Mouse (Mus musculus) intestine, embryonic 14.5 days (tissue): ENCODE results near the gene Fbxo6. TPM values are rescaled to one million over a fixed set of nuclear protein-coding genes. Genes with fewer than 3 reads are reported as not detected.
"Not testable (repeated sequence)": the region's sequence is repeated elsewhere in the genome, so short reads cannot be mapped to it uniquely, and the experiment has no call there.

Source experiments
- ATAC-seq: fragments of 200-750 bp; cut with Nextera tagmentation; replicated peaks from 2 replicates; pipeline ENCODE4 v1.8.0; 2017; ENCODE audit warnings: low read depth, moderate number of reproducible peaks, moderate TSS enrichment, moderate library complexity; ENCODE audit not compliant: low FRiP score, low TSS enrichment
- DNase-seq: peaks from one replicate; pipeline ENCODE4 v3.0.0-alpha.2; 2018; ENCODE audit warnings: low spot score
- H3K27ac ChIP-seq: fragments of 300-500 bp; sonication (generic); 2 replicates; pipeline ENCODE4 v1.5.1; 2014; ENCODE audit warnings: low read depth, mild to moderate bottlenecking, control low read depth
- H3K27me3 ChIP-seq: fragments of 300-500 bp; sonication (generic); replicated peaks from 2 replicates; pipeline ENCODE4 v1.6.1; 2014; ENCODE audit warnings: low read length, control low read depth; ENCODE audit not compliant: control insufficient read depth, insufficient read depth
- H3K36me3 ChIP-seq: fragments of 300-500 bp; sonication (generic); 2 replicates; pipeline ENCODE4 v1.6.1; 2014; ENCODE audit warnings: low read length, control low read depth; ENCODE audit not compliant: control insufficient read depth, insufficient read depth
- H3K4me1 ChIP-seq: fragments of 300-500 bp; sonication (generic); replicated peaks from 2 replicates; pipeline ENCODE4 v1.6.1; 2014; ENCODE audit warnings: low read length, control low read depth, mixed read lengths; ENCODE audit not compliant: control insufficient read depth, insufficient read depth
- H3K4me2 ChIP-seq: fragments of 300-500 bp; sonication (generic); 2 replicates; pipeline ENCODE4 v1.6.1; 2014; ENCODE audit warnings: low read length
- H3K4me3 ChIP-seq: fragments of 300-500 bp; sonication (generic); 2 replicates; pipeline ENCODE4 v1.5.1; 2014; ENCODE audit warnings: low read depth, low read length, control low read depth, mixed read lengths
- H3K9ac ChIP-seq: fragments of 300-500 bp; sonication (generic); 2 replicates; pipeline ENCODE4 v1.6.1; 2014; ENCODE audit warnings: mild to moderate bottlenecking, low read length
- H3K9me3 ChIP-seq: fragments of 300-500 bp; sonication (generic); 2 replicates; pipeline ENCODE4 v1.6.1; 2016; ENCODE audit warnings: low read length, control low read depth; ENCODE audit not compliant: control insufficient read depth
- WGBS: fragments of 180-500 bp; shearing (Covaris S2); extraction: QIAGEN DNeasy Blood & Tissue Kit; methylation state at CpG from one replicate; pipeline ENCODE4 v1.1.7; 2014; 5-methylcytosine and 5-hydroxymethylcytosine counted together
- polyA plus RNA-seq: library from polyadenylated mRNA; unstranded; fragments of >200 nt; fragmentation: Nextera tagmentation; extraction: Ambion mirVana; gene quantifications from 2 replicates; pipeline ENCODE4 v1.2.1, GENCODE M21; 2014

Fbxo6 gene
- polyA plus RNA-seq, 1 experiment from 2014 or later = 12.6 TPM

DNA sequence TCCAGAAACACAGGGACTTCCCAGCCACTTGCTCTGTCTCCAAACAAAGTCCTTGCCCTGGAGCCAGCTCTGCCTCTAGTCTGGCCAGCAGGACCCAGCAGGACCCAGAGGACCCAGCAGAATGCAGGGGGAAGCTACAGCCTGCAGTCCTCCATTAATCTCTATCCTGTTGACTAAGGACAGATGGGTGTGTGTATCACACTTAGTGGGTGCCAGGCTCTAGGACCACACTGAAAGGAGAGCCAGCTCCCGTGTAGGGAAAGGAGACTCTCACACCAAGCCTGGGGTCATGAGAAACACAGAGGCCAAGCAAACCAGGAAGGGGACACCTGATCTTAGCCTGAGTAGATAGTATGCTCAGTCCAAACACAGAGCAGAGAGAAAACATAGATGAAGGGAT is 23.7 kb downstream of the Fbxo6 start:
- Histone ChIP-seq H3K9ac (no peak overlapping the region), H3K27me3 (peaks cover 47% of the 10 kb centered on the region), H3K4me2 (no peak overlapping the region), H3K9me3 (no peaks in the 10 kb centered on the region), H3K36me3 (no peaks in the 10 kb centered on the region), H3K4me3 (no peak overlapping the region), H3K27ac (no peak overlapping the region), H3K4me1 (no peaks in the 10 kb centered on the region)
- no peak for ATAC-seq
- WGBS = 48% methylated on average over 1 of the region's 1 CpGs
- no peak for DNase-seq

DNA sequence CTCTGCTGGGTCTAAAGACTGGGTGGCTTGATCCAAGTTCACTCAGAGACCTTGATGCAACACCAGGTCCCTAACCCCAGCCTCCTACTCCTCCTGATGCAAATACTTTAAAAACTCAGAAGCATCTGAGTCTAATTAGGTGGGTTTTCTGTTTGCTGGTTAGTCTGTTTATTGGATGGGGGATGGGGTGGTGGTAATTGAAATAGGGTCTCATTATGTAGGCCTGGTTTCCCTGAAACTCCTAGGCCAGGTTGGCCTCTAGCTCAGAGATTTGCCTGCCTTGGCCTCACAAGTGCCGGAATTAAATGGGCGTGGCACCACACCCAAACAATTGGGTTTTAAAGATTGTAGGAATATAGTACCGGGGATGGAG is 29.3 kb downstream of the Fbxo6 start:
- H3K4me2 ChIP-seq = no peak overlapping the region
- no peak overlapping the region for H3K4me3 ChIP-seq
- 71% methylated on average over 3 of the region's 3 CpGs for WGBS
- H3K36me3 ChIP-seq = no peaks in the 10 kb centered on the region
- no peaks in the 10 kb centered on the region for H3K9me3 ChIP-seq
- ATAC-seq = no peak
- no peak for DNase-seq
- H3K4me1 ChIP-seq = no peaks in the 10 kb centered on the region
- H3K27ac ChIP-seq = no peak overlapping the region
- 0 out of 2 replicates have a peak, but pooled peaks cover 3% of the 10 kb centered on the region for H3K27me3 ChIP-seq
- H3K9ac ChIP-seq = no peak overlapping the region

DNA sequence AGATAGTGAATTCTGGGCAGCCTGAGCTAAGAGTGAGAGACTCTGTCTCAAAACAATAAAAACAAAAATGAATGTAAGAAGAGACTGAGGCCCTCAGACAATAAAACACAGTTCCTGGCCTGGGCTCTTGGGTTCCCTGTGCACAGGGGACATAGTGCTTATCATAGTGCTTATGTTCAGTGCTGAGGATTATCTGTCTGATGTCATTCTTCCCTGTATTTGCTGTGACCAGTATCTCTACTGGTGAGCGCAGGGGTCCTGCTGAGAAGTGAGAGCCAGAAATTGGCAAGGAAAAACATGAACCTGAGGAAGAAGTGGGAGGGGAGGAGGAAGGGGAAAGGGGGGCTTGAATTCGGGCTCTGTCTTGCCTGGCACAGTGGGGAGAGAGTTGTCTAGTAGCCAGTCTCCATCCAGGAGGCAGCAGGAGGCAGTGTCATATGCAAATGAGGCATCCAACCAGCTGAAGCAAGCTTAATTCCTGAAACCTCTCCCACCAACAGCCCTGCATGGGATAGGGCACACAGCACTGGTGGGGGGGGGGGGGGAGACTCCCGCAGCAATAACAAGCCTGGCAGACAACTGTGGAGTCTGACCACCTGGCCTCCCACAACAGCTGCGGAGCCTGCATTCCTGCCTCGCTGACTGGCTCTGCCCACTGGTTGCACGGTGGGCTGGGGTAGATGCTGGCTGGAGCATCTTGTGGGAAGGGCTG is 29.8 kb downstream of the Fbxo6 start:
- no peak overlapping the region for H3K9ac ChIP-seq
- H3K9me3 ChIP-seq = 0 out of 2 replicates have a peak, but pooled peaks cover 2% of the 10 kb centered on the region
- no peaks in the 10 kb centered on the region for H3K4me1 ChIP-seq
- no peak overlapping the region for H3K27ac ChIP-seq
- 23% methylated on average over 5 of the region's 6 CpGs for WGBS
- ATAC-seq (no peak), DNase-seq (no peak)
- H3K4me3 ChIP-seq = no peak overlapping the region
- no peak overlapping the region for H3K4me2 ChIP-seq
- H3K36me3 ChIP-seq = no peaks in the 10 kb centered on the region
- H3K27me3 ChIP-seq = 0 out of 2 replicates have a peak, but pooled peaks cover 3% of the 10 kb centered on the region

DNA sequence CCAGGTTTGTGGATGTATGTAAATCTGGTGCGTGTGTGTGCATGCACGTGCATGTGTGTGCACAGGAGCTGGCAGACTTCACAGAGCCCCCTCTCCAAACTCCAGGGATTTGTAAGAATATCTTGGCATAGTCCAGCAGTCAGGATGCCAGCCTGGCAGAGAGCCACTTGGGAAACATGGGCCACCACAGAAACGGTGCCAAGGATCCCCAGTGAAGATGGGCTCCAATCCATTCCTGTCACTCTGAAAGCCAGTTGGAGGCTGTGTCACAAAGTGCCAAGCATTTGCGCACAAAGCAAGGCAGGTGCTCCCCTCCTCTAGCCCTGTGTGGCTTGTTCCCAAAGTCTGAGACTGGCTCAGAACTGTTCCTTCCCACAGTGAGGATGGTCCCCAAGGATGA is 30.6 kb downstream of the Fbxo6 start:
- Histone ChIP-seq H3K4me3 (no peak overlapping the region), H3K27ac (no peak overlapping the region), H3K4me1 (no peaks in the 10 kb centered on the region), H3K9ac (no peak overlapping the region), H3K27me3 (0 out of 2 replicates have a peak, but pooled peaks cover 3% of the 10 kb centered on the region), H3K9me3 (0 out of 2 replicates have a peak, but pooled peaks cover 5% of the 10 kb centered on the region), H3K36me3 (no peaks in the 10 kb centered on the region), H3K4me2 (no peak overlapping the region)
- no peak for DNase-seq
- WGBS = 84% methylated on average over 4 of the region's 4 CpGs
- no peak for ATAC-seq

GRCm38 (mm10) chr4:148120555-148120954 is 31.4 kb downstream of the Fbxo6 start:
- Histone ChIP-seq H3K27ac (no peak overlapping the region), H3K4me2 (no peak overlapping the region), H3K9ac (no peak overlapping the region), H3K9me3 (0 out of 2 replicates have a peak, but pooled peaks cover 5% of the 10 kb centered on the region), H3K36me3 (no peaks in the 10 kb centered on the region), H3K4me3 (no peak overlapping the region), H3K27me3 (0 out of 2 replicates have a peak, but pooled peaks cover 3% of the 10 kb centered on the region), H3K4me1 (no peaks in the 10 kb centered on the region)
- WGBS = 79% methylated on average over 9 of the region's 9 CpGs
- ATAC-seq (no peak), DNase-seq (no peak)

GRCm38 (mm10) chr4:148119578-148119977 is 32.4 kb downstream of the Fbxo6 start:
- H3K36me3 ChIP-seq, H3K4me3 ChIP-seq, ATAC-seq, H3K27me3 ChIP-seq, H3K4me2 ChIP-seq, H3K9me3 ChIP-seq, H3K9ac ChIP-seq, H3K4me1 ChIP-seq, DNase-seq, H3K27ac ChIP-seq: not testable (repeated sequence)
- WGBS = 83% methylated on average over 9 of the region's 9 CpGs

- DNase-seq = no peak
- no peak overlapping the region for H3K4me2 ChIP-seq
- no peak overlapping the region for H3K9ac ChIP-seq
- no peaks in the 10 kb centered on the region for H3K36me3 ChIP-seq
- no peaks in the 10 kb centered on the region for H3K4me1 ChIP-seq
- no peaks in the 10 kb centered on the region for H3K27me3 ChIP-seq
- H3K27ac ChIP-seq = no peak overlapping the region
- H3K9me3 ChIP-seq = 0 out of 2 replicates have a peak, but pooled peaks cover 5% of the 10 kb centered on the region
- H3K4me3 ChIP-seq = no peak overlapping the region
- no peak for ATAC-seq
- WGBS = 74% methylated on average over 4 of the region's 4 CpGs
Measured at GRCm38 (mm10) chr4:148117392-148117791, 34.5 kb downstream of the Fbxo6 start.

GRCm38 (mm10) chr4:148116657-148117056 is 35.3 kb downstream of the Fbxo6 start:
- H3K27me3 ChIP-seq = no peaks in the 10 kb centered on the region
- H3K4me3 ChIP-seq = no peak overlapping the region
- H3K27ac ChIP-seq = no peak overlapping the region
- no peak for ATAC-seq
- H3K4me1 ChIP-seq = no peaks in the 10 kb centered on the region
- WGBS = 64% methylated on average over 4 of the region's 4 CpGs
- 0 out of 2 replicates have a peak, but pooled peaks cover 5% of the 10 kb centered on the region for H3K9me3 ChIP-seq
- H3K4me2 ChIP-seq = no peak overlapping the region
- H3K9ac ChIP-seq = no peak overlapping the region
- H3K36me3 ChIP-seq = no peaks in the 10 kb centered on the region
- no peak for DNase-seq

GRCm38 (mm10) chr4:148115467-148115866 is 36.5 kb downstream of the Fbxo6 start:
- H3K4me3 ChIP-seq = no peak overlapping the region
- ATAC-seq = peak; percentile 30; the same call in 1 of the 2 replicates
- peak overlapping the region; percentile 23 for H3K4me2 ChIP-seq
- peak; percentile 67 for DNase-seq
- H3K27ac ChIP-seq = no peak overlapping the region
- H3K9me3 ChIP-seq = 0 out of 2 replicates have a peak, but pooled peaks cover 5% of the 10 kb centered on the region
- 2% methylated on average over 15 of the region's 15 CpGs for WGBS
- H3K4me1 ChIP-seq = no peaks in the 10 kb centered on the region
- H3K36me3 ChIP-seq = no peaks in the 10 kb centered on the region
- H3K9ac ChIP-seq = no peak overlapping the region
- no peaks in the 10 kb centered on the region for H3K27me3 ChIP-seq
